Mouse (Mus musculus): ENCODE data around the gene Ccdc83. TPM values are rescaled to one million over a fixed set of nuclear protein-coding genes. Genes with fewer than 3 reads are reported as not detected.
"Not testable (repeated sequence)": the region's sequence is repeated elsewhere in the genome, so short reads cannot be mapped to it uniquely, and the experiment has no call there.

Gene Ccdc83
- polyA plus RNA-seq, 1 experiment from 2014 or later, result not detected

DNA sequence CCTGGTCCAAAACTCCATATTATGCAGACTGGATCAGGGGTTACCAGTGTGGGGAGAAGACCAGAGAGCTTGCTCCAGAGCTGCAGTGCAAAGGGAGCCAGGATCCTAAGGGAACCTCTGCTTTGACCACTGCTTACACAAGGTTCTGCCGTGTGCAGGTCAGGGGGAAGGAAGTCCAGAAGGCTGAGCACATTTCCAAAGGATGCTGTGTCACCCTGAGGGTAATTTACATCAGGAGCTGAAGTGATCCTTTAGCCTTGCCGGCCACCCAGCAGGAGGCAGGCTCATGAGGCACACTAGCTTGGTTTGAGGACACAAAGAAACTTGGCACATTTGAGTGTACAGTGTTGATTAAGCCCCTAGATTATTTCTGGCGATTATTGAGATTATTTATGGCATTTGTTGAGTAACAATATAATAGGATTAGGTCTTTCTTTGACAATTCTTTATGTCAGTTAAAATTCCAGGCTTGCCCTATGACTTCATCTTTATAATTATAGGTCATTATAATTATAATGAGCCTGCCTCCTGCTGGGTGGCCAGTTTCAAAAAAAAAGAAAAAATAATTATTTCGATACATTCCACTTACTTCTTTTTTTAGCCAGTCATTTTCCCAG lies 29.2 kb downstream of the Ccdc83 start:
- Histone ChIP-seq H3K4me1 (replicated peaks; ENCODE audit: control insufficient read depth, insufficient read depth, low read length) (no peaks in the 10 kb centered on the region; the same call in 1 of the 2 replicates), H3K9ac (ENCODE audit: low read length) (no peak overlapping the region), H3K27ac (ENCODE audit: low read depth) (no peak overlapping the region), H3K4me2 (ENCODE audit: low read length) (no peak overlapping the region), H3K27me3 (replicated peaks; ENCODE audit: control insufficient read depth, insufficient read depth, low read length) (no peaks in the 10 kb centered on the region), H3K4me3 (ENCODE audit: low read depth, low read length) (no peak overlapping the region), H3K9me3 (ENCODE audit: control insufficient read depth, low read length) (no peaks in the 10 kb centered on the region), H3K36me3 (ENCODE audit: control insufficient read depth, insufficient read depth, low read length) (no peaks in the 10 kb centered on the region)
- DNase-seq (ENCODE audit: low spot score), result no peak
- ATAC-seq (replicated peaks; ENCODE audit: low FRiP score, low TSS enrichment, low read depth), result no peak
- 54% methylated on average over 4 of the region's 4 CpGs for WGBS

DNA sequence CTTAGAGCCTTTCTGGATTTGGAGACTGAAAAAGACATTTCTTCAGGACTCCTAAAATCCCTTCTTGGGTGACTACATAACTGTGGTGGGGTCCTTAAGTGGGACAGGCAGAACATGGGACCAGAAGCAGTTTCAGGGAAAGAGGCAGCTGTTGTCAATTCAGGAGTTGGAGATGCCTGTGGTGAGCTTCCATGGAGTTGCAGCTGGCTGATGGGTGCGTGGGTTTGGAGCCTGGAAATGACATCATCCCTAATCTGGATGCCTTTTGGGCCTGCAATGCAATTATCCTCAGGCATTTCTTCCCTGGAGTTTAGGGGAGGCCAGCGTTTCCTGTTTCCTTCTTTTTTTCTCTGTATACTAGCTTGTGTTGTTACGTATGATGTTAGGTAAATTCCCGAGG lies 31.7 kb downstream of the Ccdc83 start:
- no peaks in the 10 kb centered on the region for H3K27me3 ChIP-seq (replicated peaks; ENCODE audit: control insufficient read depth, insufficient read depth, low read length)
- no peak for DNase-seq (ENCODE audit: low spot score)
- WGBS, result 59% methylated on average over 4 of the region's 4 CpGs
- no peaks in the 10 kb centered on the region for H3K36me3 ChIP-seq (ENCODE audit: control insufficient read depth, insufficient read depth, low read length)
- H3K4me3 ChIP-seq (ENCODE audit: low read depth, low read length), result no peak overlapping the region
- no peaks in the 10 kb centered on the region; the same call in 1 of the 2 replicates for H3K4me1 ChIP-seq (replicated peaks; ENCODE audit: control insufficient read depth, insufficient read depth, low read length)
- no peak overlapping the region for H3K27ac ChIP-seq (ENCODE audit: low read depth)
- no peaks in the 10 kb centered on the region for H3K9me3 ChIP-seq (ENCODE audit: control insufficient read depth, low read length)
- no peak overlapping the region for H3K4me2 ChIP-seq (ENCODE audit: low read length)
- ATAC-seq (replicated peaks; ENCODE audit: low FRiP score, low TSS enrichment, low read depth), result no peak
- H3K9ac ChIP-seq (ENCODE audit: low read length), result no peak overlapping the region

DNA sequence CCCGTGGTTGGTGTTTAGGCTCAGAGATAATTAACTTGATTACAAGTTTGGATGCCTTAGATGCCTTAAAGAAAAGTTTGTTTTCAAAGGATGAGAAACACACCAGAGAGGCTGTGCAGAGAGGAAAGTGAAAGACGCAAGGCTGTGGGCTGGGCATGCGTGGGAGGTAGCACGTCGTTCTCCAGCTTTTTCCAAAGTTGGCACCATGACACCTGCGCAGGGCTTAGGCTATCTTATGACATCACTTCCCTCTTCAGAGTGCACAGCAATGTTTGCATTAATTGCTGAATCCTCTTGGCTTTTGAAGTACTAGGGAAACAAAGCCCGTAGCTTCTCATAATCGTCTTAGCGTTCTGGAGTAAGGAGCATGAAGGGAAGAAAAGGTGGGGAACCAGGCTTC lies 34.1 kb downstream of the Ccdc83 start:
- Histone ChIP-seq H3K9ac (ENCODE audit: low read length) (no peak overlapping the region), H3K27ac (ENCODE audit: low read depth) (no peak overlapping the region), H3K4me2 (ENCODE audit: low read length) (no peak overlapping the region), H3K27me3 (replicated peaks; ENCODE audit: control insufficient read depth, insufficient read depth, low read length) (no peaks in the 10 kb centered on the region), H3K4me1 (replicated peaks; ENCODE audit: control insufficient read depth, insufficient read depth, low read length) (no peaks in the 10 kb centered on the region; the same call in 1 of the 2 replicates), H3K9me3 (ENCODE audit: control insufficient read depth, low read length) (no peaks in the 10 kb centered on the region), H3K4me3 (ENCODE audit: low read depth, low read length) (no peak overlapping the region), H3K36me3 (ENCODE audit: control insufficient read depth, insufficient read depth, low read length) (no peaks in the 10 kb centered on the region)
- DNase-seq (ENCODE audit: low spot score), result no peak
- no peak for ATAC-seq (replicated peaks; ENCODE audit: low FRiP score, low TSS enrichment, low read depth)
- 76% methylated on average over 9 of the region's 9 CpGs for WGBS

DNA sequence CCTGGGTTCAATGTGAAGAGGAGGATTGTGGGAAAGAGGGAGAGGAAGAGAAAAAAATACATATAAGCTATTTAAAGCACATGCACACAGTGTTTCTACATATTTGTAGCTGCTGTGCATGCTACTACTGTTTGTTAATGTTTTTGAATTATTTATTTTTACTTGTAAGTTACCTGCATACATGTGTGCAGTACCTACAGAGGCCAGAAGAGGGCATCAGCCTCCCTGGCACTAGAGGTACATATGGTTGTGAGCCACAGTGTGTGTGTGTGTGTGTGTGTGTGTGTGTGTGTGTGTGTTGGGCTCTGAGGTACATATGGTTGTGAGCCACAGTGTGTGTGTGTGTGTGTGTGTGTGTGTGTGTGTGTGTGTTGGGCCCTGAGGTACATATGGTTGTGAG lies 36.7 kb downstream of the Ccdc83 start:
- not testable (repeated sequence) for DNase-seq (ENCODE audit: low spot score); ATAC-seq (replicated peaks; ENCODE audit: low FRiP score, low TSS enrichment, low read depth); H3K4me3 ChIP-seq (ENCODE audit: low read depth, low read length)

DNA sequence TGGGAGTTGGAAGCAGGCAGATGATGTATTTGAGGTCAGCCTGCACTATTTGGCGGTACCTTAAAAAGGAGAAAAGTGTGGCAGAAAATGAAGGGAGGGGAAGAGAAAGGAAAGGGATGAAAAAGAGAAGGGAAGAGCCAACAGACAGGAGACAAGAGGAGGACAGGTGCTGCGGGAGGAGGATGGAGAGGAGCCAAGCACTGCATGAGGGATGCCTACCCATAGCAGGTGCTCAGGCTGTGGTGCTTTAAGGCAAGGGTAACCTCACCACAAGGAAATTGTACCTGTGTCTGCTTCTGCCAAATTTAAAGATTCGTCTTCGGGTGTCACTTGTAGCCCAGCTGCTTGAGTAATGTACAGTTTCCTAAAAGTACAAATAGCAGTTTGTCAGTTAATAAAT lies 37.5 kb downstream of the Ccdc83 start:
- H3K4me3 ChIP-seq (ENCODE audit: low read depth, low read length), result no peak overlapping the region
- H3K27ac ChIP-seq (ENCODE audit: low read depth), result no peak overlapping the region
- H3K36me3 ChIP-seq (ENCODE audit: control insufficient read depth, insufficient read depth, low read length), result no peaks in the 10 kb centered on the region
- DNase-seq (ENCODE audit: low spot score), result no peak
- no peak overlapping the region for H3K4me2 ChIP-seq (ENCODE audit: low read length)
- no peaks in the 10 kb centered on the region for H3K27me3 ChIP-seq (replicated peaks; ENCODE audit: control insufficient read depth, insufficient read depth, low read length)
- no peak for ATAC-seq (replicated peaks; ENCODE audit: low FRiP score, low TSS enrichment, low read depth)
- WGBS, result 85% methylated on average over 4 of the region's 4 CpGs
- no peaks in the 10 kb centered on the region; the same call in 1 of the 2 replicates for H3K4me1 ChIP-seq (replicated peaks; ENCODE audit: control insufficient read depth, insufficient read depth, low read length)
- no peak overlapping the region for H3K9ac ChIP-seq (ENCODE audit: low read length)
- H3K9me3 ChIP-seq (ENCODE audit: control insufficient read depth, low read length), result no peaks in the 10 kb centered on the region

More for the DNA sequence above, 36.7 kb downstream of the Ccdc83 start:
- not testable (repeated sequence) for H3K27ac ChIP-seq (ENCODE audit: low read depth); H3K9me3 ChIP-seq (ENCODE audit: control insufficient read depth, low read length); H3K9ac ChIP-seq (ENCODE audit: low read length); H3K27me3 ChIP-seq (replicated peaks; ENCODE audit: control insufficient read depth, insufficient read depth, low read length); H3K36me3 ChIP-seq (ENCODE audit: control insufficient read depth, insufficient read depth, low read length); H3K4me2 ChIP-seq (ENCODE audit: low read length); H3K4me1 ChIP-seq (replicated peaks; ENCODE audit: control insufficient read depth, insufficient read depth, low read length)

DNA sequence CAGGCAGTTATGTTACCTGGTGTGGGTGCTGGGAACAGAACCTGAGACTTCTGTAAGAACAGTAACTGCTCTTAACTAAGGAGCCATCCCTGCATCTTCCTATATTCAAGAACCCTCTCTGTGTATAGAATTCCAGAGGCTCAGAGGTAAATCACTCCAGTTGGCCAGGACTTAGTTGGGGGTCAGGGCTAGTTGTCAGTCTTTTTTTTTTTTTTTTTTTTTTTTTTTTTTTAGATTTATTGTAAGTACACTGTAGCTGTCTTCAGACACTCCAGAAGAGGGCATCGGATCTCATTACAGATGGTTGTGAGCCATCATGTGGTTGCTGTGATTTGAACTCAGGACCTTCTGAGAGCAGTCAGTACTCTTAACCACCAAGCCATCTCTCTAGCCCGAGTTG lies 44.1 kb downstream of the Ccdc83 start:
- ATAC-seq (replicated peaks; ENCODE audit: low FRiP score, low TSS enrichment, low read depth) (no peak), DNase-seq (ENCODE audit: low spot score) (no peak)
- Histone ChIP-seq H3K9ac (ENCODE audit: low read length) (no peak overlapping the region), H3K4me2 (ENCODE audit: low read length) (no peak overlapping the region), H3K27ac (ENCODE audit: low read depth) (no peak overlapping the region), H3K27me3 (replicated peaks; ENCODE audit: control insufficient read depth, insufficient read depth, low read length) (no peaks in the 10 kb centered on the region), H3K36me3 (ENCODE audit: control insufficient read depth, insufficient read depth, low read length) (no peaks in the 10 kb centered on the region), H3K9me3 (ENCODE audit: control insufficient read depth, low read length) (no peaks in the 10 kb centered on the region), H3K4me1 (replicated peaks; ENCODE audit: control insufficient read depth, insufficient read depth, low read length) (no peaks in the 10 kb centered on the region), H3K4me3 (ENCODE audit: low read depth, low read length) (no peak overlapping the region)
- WGBS, result 71% methylated on average over 2 of the region's 2 CpGs

DNA sequence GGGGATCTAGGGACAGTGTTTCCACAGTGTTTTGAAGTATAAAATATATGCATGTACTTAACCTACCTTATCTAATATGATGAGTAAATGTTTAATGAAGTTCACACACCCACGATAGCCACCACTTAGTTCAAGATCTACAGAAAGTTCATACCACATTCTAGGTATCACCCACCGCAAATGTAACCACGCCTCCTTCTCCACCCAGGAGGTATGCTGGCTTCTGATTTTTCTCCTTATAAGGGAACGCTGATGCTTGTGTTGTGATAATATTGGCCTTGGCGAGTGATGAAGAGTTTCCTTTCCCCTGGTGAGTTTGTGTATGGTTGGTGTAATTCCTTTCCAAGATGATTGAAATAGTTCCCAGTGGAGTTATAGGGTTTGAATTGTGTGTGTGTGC lies 47.5 kb downstream of the Ccdc83 start:
- Histone ChIP-seq H3K27ac (ENCODE audit: low read depth) (no peak overlapping the region), H3K4me3 (ENCODE audit: low read depth, low read length) (no peak overlapping the region), H3K36me3 (ENCODE audit: control insufficient read depth, insufficient read depth, low read length) (no peaks in the 10 kb centered on the region), H3K4me2 (ENCODE audit: low read length) (no peak overlapping the region), H3K9me3 (ENCODE audit: control insufficient read depth, low read length) (no peaks in the 10 kb centered on the region), H3K9ac (ENCODE audit: low read length) (no peak overlapping the region), H3K4me1 (replicated peaks; ENCODE audit: control insufficient read depth, insufficient read depth, low read length) (no peaks in the 10 kb centered on the region), H3K27me3 (replicated peaks; ENCODE audit: control insufficient read depth, insufficient read depth, low read length) (no peaks in the 10 kb centered on the region)
- 72% methylated on average over 5 of the region's 5 CpGs for WGBS
- ATAC-seq (replicated peaks; ENCODE audit: low FRiP score, low TSS enrichment, low read depth) (no peak), DNase-seq (ENCODE audit: low spot score) (no peak)

DNA sequence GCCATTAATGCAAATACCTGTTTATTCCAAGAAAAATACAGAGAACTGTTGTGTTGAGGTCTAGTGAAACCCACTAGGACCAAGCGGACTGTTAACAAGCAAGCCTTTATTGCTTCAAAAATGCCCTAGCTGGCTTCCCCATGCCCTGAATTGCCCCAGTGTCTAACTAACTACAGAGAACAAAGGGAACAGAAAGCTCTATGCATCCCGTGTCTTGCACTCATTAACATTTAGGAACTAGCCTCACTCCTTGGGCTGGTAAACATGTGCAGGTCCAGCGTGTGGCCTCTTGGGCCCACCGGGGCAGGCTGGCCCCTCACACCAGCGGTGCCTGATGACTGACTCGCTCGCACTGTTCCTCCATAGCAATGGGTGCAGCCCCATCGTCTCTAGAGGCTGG lies 49.1 kb downstream of the Ccdc83 start:
- no peak overlapping the region for H3K9ac ChIP-seq (ENCODE audit: low read length)
- 71% methylated on average over 8 of the region's 8 CpGs for WGBS
- H3K27me3 ChIP-seq (replicated peaks; ENCODE audit: control insufficient read depth, insufficient read depth, low read length), result no peaks in the 10 kb centered on the region
- no peak overlapping the region for H3K4me2 ChIP-seq (ENCODE audit: low read length)
- H3K9me3 ChIP-seq (ENCODE audit: control insufficient read depth, low read length), result no peaks in the 10 kb centered on the region
- H3K4me3 ChIP-seq (ENCODE audit: low read depth, low read length), result no peak overlapping the region
- H3K27ac ChIP-seq (ENCODE audit: low read depth), result no peak overlapping the region
- DNase-seq (ENCODE audit: low spot score) (no peak), ATAC-seq (replicated peaks; ENCODE audit: low FRiP score, low TSS enrichment, low read depth) (no peak)
- no peaks in the 10 kb centered on the region for H3K36me3 ChIP-seq (ENCODE audit: control insufficient read depth, insufficient read depth, low read length)
- H3K4me1 ChIP-seq (replicated peaks; ENCODE audit: control insufficient read depth, insufficient read depth, low read length), result no peaks in the 10 kb centered on the region

DNA sequence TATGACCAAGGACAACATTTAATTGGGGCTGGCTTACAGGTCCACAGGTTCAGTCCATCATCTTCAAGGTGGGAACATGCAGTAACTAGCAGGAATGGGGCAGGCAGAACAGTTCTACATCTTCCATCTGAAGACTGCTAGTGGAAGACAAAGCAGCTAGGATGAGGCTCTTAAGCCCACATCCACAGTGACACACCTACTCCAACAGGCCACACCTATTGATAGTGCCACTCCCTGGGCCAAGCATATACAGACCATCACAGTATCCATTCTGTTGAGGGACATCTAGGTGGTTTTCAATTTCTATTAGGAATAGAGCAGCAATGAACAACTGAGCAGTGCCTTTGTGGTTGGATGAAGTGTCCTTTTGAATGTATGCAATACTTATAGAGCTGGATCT lies 54.6 kb downstream of the Ccdc83 start:
- no peak overlapping the region for H3K4me3 ChIP-seq (ENCODE audit: low read depth, low read length)
- peaks cover 3% of the 10 kb centered on the region; the same call in 1 of the 2 replicates for H3K4me1 ChIP-seq (replicated peaks; ENCODE audit: control insufficient read depth, insufficient read depth, low read length)
- no peaks in the 10 kb centered on the region for H3K9me3 ChIP-seq (ENCODE audit: control insufficient read depth, low read length)
- DNase-seq (ENCODE audit: low spot score) (no peak), ATAC-seq (replicated peaks; ENCODE audit: low FRiP score, low TSS enrichment, low read depth) (no peak)
- peaks cover 29% of the 10 kb centered on the region for H3K36me3 ChIP-seq (ENCODE audit: control insufficient read depth, insufficient read depth, low read length)
- H3K27ac ChIP-seq (ENCODE audit: low read depth), result no peak overlapping the region
- H3K4me2 ChIP-seq (ENCODE audit: low read length), result no peak overlapping the region
- H3K27me3 ChIP-seq (replicated peaks; ENCODE audit: control insufficient read depth, insufficient read depth, low read length), result no peaks in the 10 kb centered on the region
- no peak overlapping the region for H3K9ac ChIP-seq (ENCODE audit: low read length)
